Mouse (Mus musculus) small intestine, adult 2 months (tissue): ENCODE results near the gene Fbxl16. TPM values are rescaled to one million over a fixed set of nuclear protein-coding genes. Genes with fewer than 3 reads are reported as not detected.

Experiments used
- H3K27ac ChIP-seq: fragments of 200-500 bp; 2 replicates; pipeline ENCODE4 v1.5.1; 2012; ENCODE audit warnings: low read depth, low read length, control low read depth, inconsistent platforms; ENCODE audit not compliant: insufficient read depth
- H3K27me3 ChIP-seq: fragments of 200-500 bp; 2 replicates; pipeline ENCODE4 v1.6.1; 2012; ENCODE audit warnings: mild to moderate bottlenecking, moderate library complexity, low read length, inconsistent platforms; ENCODE audit not compliant: control insufficient read depth, insufficient read depth
- H3K36me3 ChIP-seq: fragments of 200-500 bp; 2 replicates; pipeline ENCODE4 v1.6.1; 2012; ENCODE audit warnings: mild to moderate bottlenecking, low read length, control low read depth, inconsistent platforms; ENCODE audit not compliant: control insufficient read depth, insufficient read depth
- H3K4me1 ChIP-seq: fragments of 200-500 bp; 2 replicates; pipeline ENCODE4 v1.6.1; 2012; ENCODE audit warnings: low read length, inconsistent platforms, mixed read lengths; ENCODE audit not compliant: control insufficient read depth, insufficient read depth, insufficient read length
- H3K4me3 ChIP-seq: fragments of 200-500 bp; 2 replicates; pipeline ENCODE4 v1.5.1; 2012; ENCODE audit warnings: low read depth, mild to moderate bottlenecking, control low read depth, inconsistent platforms, low read length, moderate library complexity
- CTCF ChIP-seq: fragments of 200-500 bp; IDR thresholded peaks from 2 replicates; pipeline ENCODE4 v1.5.1; 2012; ENCODE audit warnings: low read depth, mild to moderate bottlenecking, control low read depth, inconsistent platforms, low read length, moderate library complexity, mixed read lengths; ENCODE audit not compliant: insufficient replicate concordance, insufficient read length; ENCODE audit errors: extremely low read depth
- POLR2A ChIP-seq: fragments of 200-500 bp; IDR thresholded peaks from 2 replicates; pipeline ENCODE4 v1.6.1; 2012; ENCODE audit warnings: low read depth, mild to moderate bottlenecking, control low read depth, inconsistent platforms, low read length, moderate library complexity
- WGBS: fragments of 180-500 bp; shearing (Covaris S2); methylation state at CpG from one replicate; pipeline ENCODE4 v1.1.7; 2018; 5-methylcytosine and 5-hydroxymethylcytosine counted together
- polyA plus RNA-seq: library from polyadenylated mRNA; depleted of rRNA; stranded (reverse); fragments of >200 nt; gene quantifications from 2 replicates; pipeline ENCODE4 v1.2.3, GENCODE M21; 2012

Gene Fbxl16
- polyA plus RNA-seq, 1 experiment = 3.7 TPM

GRCm38 (mm10) chr17:25838904-25839303 is 30.0 kb downstream of the Fbxl16 start:
- H3K4me3 ChIP-seq = no peak overlapping the region
- 82% methylated on average over 4 of the region's 4 CpGs for WGBS
- no peak for TF ChIP-seq CTCF
- H3K27me3 ChIP-seq = no peaks in the 10 kb centered on the region
- peaks cover 45% of the 10 kb centered on the region for H3K4me1 ChIP-seq
- H3K36me3 ChIP-seq = peaks cover 35% of the 10 kb centered on the region
- peak overlapping the region; percentile 10; the same call in 1 of the 2 replicates for H3K27ac ChIP-seq

GRCm38 (mm10) chr17:25839455-25840235 is 30.8 kb downstream of the Fbxl16 start:
- Histone ChIP-seq H3K4me1 (peaks cover 38% of the 10 kb centered on the region), H3K4me3 (0 out of 2 replicates have a peak overlapping the region, but pooled peaks have one; percentile 11), H3K36me3 (peaks cover 35% of the 10 kb centered on the region), H3K27me3 (no peaks in the 10 kb centered on the region), H3K27ac (peak overlapping the region; percentile 60; the same call in 1 of the 2 replicates)
- 53% methylated on average over 14 of the region's 14 CpGs for WGBS
- TF ChIP-seq CTCF (no peak), POLR2A (no peak)

- Histone ChIP-seq H3K4me3 (no peak overlapping the region), H3K27ac (no peak overlapping the region), H3K27me3 (no peaks in the 10 kb centered on the region), H3K4me1 (peaks cover 30% of the 10 kb centered on the region), H3K36me3 (peaks cover 35% of the 10 kb centered on the region)
- TF ChIP-seq POLR2A = no peak
- no peak for TF ChIP-seq CTCF
- WGBS = 94% methylated on average over 6 of the region's 6 CpGs
These were observed 31.6 kb downstream of the Fbxl16 start for GRCm38 (mm10) chr17:25840519-25840918.

- WGBS = 94% methylated on average over 22 of the region's 22 CpGs
- TF ChIP-seq CTCF (no peak), POLR2A (no peak)
- peaks cover 23% of the 10 kb centered on the region for H3K4me1 ChIP-seq
- H3K27me3 ChIP-seq = no peaks in the 10 kb centered on the region
- H3K4me3 ChIP-seq = no peak within 1 kb of the TSS
- peaks cover 35% of the 10 kb centered on the region for H3K36me3 ChIP-seq
- no peak within 1 kb of the TSS for H3K27ac ChIP-seq
These were observed 32.4 kb downstream of the Fbxl16 start, which contains the start of gene Gm20683 for GRCm38 (mm10) chr17:25841117-25841880. Gene Gm20683, minus strand, starts transcription at chr17:25841763.

- Histone ChIP-seq H3K36me3 (peaks cover 35% of the 10 kb centered on the region), H3K4me1 (peaks cover 14% of the 10 kb centered on the region), H3K27me3 (no peaks in the 10 kb centered on the region), H3K27ac (no peak overlapping the region), H3K4me3 (no peak overlapping the region)
- TF ChIP-seq POLR2A = no peak
- TF ChIP-seq CTCF = no peak
- WGBS = 92% methylated on average over 3 of the region's 3 CpGs
These were observed 33.6 kb downstream of the Fbxl16 start for GRCm38 (mm10) chr17:25842509-25842908.

- peak overlapping the region; percentile 92; the same call in 1 of the 2 replicates for H3K4me3 ChIP-seq
- TF ChIP-seq POLR2A = no peak
- TF ChIP-seq CTCF = no peak
- WGBS = 68% methylated on average over 4 of the region's 4 CpGs
- H3K4me1 ChIP-seq = peaks cover 14% of the 10 kb centered on the region
- peaks cover 35% of the 10 kb centered on the region for H3K36me3 ChIP-seq
- no peaks in the 10 kb centered on the region for H3K27me3 ChIP-seq
- H3K27ac ChIP-seq = no peak overlapping the region; the same call in 1 of the 2 replicates
These were observed 34.2 kb downstream of the Fbxl16 start for GRCm38 (mm10) chr17:25843122-25843521.
